Mouse (Mus musculus) midbrain, embryonic 16.5 days (tissue): ENCODE measurements around the gene Mtfp1. TPM values are rescaled to one million over a fixed set of nuclear protein-coding genes. Genes with fewer than 3 reads are reported as not detected.
A peak's percentile ranks its signal among the peaks of the same experiment; 100 is the strongest.

ENCODE experiments used
- ATAC-seq: fragments of 200-750 bp; cut with Nextera tagmentation; 2 replicates; pipeline ENCODE4 v1.8.0; 2017; ENCODE audit warnings: moderate TSS enrichment
- H3K27ac ChIP-seq: fragments of 300-500 bp; sonication (generic); 2 replicates; pipeline ENCODE4 v1.5.1; 2014; ENCODE audit warnings: mild to moderate bottlenecking, low read length, mixed read lengths
- H3K27me3 ChIP-seq: fragments of 300-500 bp; sonication (generic); 2 replicates; pipeline ENCODE4 v1.6.1; 2014; ENCODE audit warnings: low read depth, low read length, mixed read lengths; ENCODE audit not compliant: control insufficient read depth, insufficient read depth
- H3K36me3 ChIP-seq: fragments of 300-500 bp; sonication (generic); 2 replicates; pipeline ENCODE4 v1.6.1; 2014; ENCODE audit warnings: mild to moderate bottlenecking, low read length, moderate library complexity, mixed read lengths; ENCODE audit not compliant: control insufficient read depth, insufficient read depth
- H3K4me1 ChIP-seq: fragments of 300-500 bp; sonication (generic); 2 replicates; pipeline ENCODE4 v1.6.1; 2014; ENCODE audit warnings: mild to moderate bottlenecking, low read length, mixed read lengths; ENCODE audit not compliant: control insufficient read depth, insufficient read depth
- H3K4me2 ChIP-seq: fragments of 300-500 bp; sonication (generic); 2 replicates; pipeline ENCODE4 v1.6.1; 2014; ENCODE audit warnings: mild to moderate bottlenecking, low read length, mixed read lengths
- H3K4me3 ChIP-seq: fragments of 300-500 bp; sonication (generic); 2 replicates; pipeline ENCODE4 v1.5.1; 2014; ENCODE audit warnings: low read depth, mild to moderate bottlenecking, low read length, moderate library complexity, mixed read lengths
- H3K9ac ChIP-seq: fragments of 300-500 bp; sonication (generic); 2 replicates; pipeline ENCODE4 v1.6.1; 2014; ENCODE audit warnings: low read depth, low read length, mixed read lengths
- H3K9me3 ChIP-seq: fragments of 300-500 bp; sonication (generic); replicated peaks from 2 replicates; pipeline ENCODE4 v1.6.1; 2014; ENCODE audit warnings: mild to moderate bottlenecking, low read length, mixed read lengths; ENCODE audit not compliant: control insufficient read depth, poor library complexity, severe bottlenecking
- WGBS: fragments of 180-500 bp; shearing (Covaris S2); extraction: QIAGEN DNeasy Blood & Tissue Kit; methylation state at CpG from one replicate; pipeline ENCODE4 v1.1.7; 2014; 5-methylcytosine and 5-hydroxymethylcytosine counted together
- polyA plus RNA-seq: library from polyadenylated mRNA; unstranded; fragments of >200 nt; fragmentation: Nextera tagmentation; extraction: Ambion mirVana; gene quantifications from 2 replicates; pipeline ENCODE4 v1.2.1, GENCODE M21; 2015

Gene Mtfp1
- polyA plus RNA-seq, 1 experiment from 2014 or later = 14.4 TPM

GRCm38 (mm10) chr11:4078267-4078933 is 16.8 kb downstream of the Mtfp1 start:
- H3K4me1 ChIP-seq = no peaks in the 10 kb centered on the region
- no peaks in the 10 kb centered on the region for H3K36me3 ChIP-seq
- H3K27me3 ChIP-seq = 0 out of 2 replicates have a peak, but pooled peaks cover 3% of the 10 kb centered on the region
- H3K4me3 ChIP-seq = no peak overlapping the region
- no peak overlapping the region for H3K4me2 ChIP-seq
- no peaks in the 10 kb centered on the region for H3K9me3 ChIP-seq
- no peak overlapping the region for H3K9ac ChIP-seq
- ATAC-seq = no peak
- 89% methylated on average over 7 of the region's 7 CpGs for WGBS
- no peak overlapping the region for H3K27ac ChIP-seq

GRCm38 (mm10) chr11:4076633-4077032 is 18.6 kb downstream of the Mtfp1 start:
- H3K27me3 ChIP-seq = 0 out of 2 replicates have a peak, but pooled peaks cover 3% of the 10 kb centered on the region
- no peak overlapping the region for H3K4me3 ChIP-seq
- H3K36me3 ChIP-seq = no peaks in the 10 kb centered on the region
- no peaks in the 10 kb centered on the region for H3K4me1 ChIP-seq
- no peak for ATAC-seq
- 16% methylated on average over 8 of the region's 8 CpGs for WGBS
- no peak overlapping the region for H3K27ac ChIP-seq
- H3K4me2 ChIP-seq = no peak overlapping the region
- no peaks in the 10 kb centered on the region for H3K9me3 ChIP-seq
- H3K9ac ChIP-seq = no peak overlapping the region

- no peaks in the 10 kb centered on the region for H3K36me3 ChIP-seq
- ATAC-seq = peak; percentile 94
- 65% methylated on average over 1 of the region's 1 CpGs for WGBS
- no peaks in the 10 kb centered on the region for H3K27me3 ChIP-seq
- no peaks in the 10 kb centered on the region for H3K4me1 ChIP-seq
- peak overlapping the region; percentile 30; the same call in 1 of the 2 replicates for H3K27ac ChIP-seq
- H3K9me3 ChIP-seq = no peaks in the 10 kb centered on the region
- H3K4me2 ChIP-seq = no peak overlapping the region
- no peak overlapping the region for H3K9ac ChIP-seq
- H3K4me3 ChIP-seq = no peak overlapping the region
These were observed 25.6 kb downstream of the Mtfp1 start for GRCm38 (mm10) chr11:4069664-4070063.

GRCm38 (mm10) chr11:4064627-4065122 is 30.6 kb downstream of the Mtfp1 start, which contains the start of gene Sec14l3:
Gene Sec14l3 (plus strand): TSS chr11:4064841.
- no peak within 1 kb of the TSS for H3K9ac ChIP-seq
- H3K9me3 ChIP-seq = no peaks in the 10 kb centered on the region
- no peak within 1 kb of the TSS for H3K4me2 ChIP-seq
- WGBS = 72% methylated on average over 5 of the region's 5 CpGs
- H3K4me1 ChIP-seq = no peaks in the 10 kb centered on the region
- H3K36me3 ChIP-seq = no peaks in the 10 kb centered on the region
- ATAC-seq = no peak
- H3K27ac ChIP-seq = no peak within 1 kb of the TSS
- H3K4me3 ChIP-seq = no peak within 1 kb of the TSS
- no peaks in the 10 kb centered on the region for H3K27me3 ChIP-seq

GRCm38 (mm10) chr11:4062981-4063380 is 32.3 kb downstream of the Mtfp1 start:
- no peak for ATAC-seq
- H3K4me1 ChIP-seq = no peaks in the 10 kb centered on the region
- no peaks in the 10 kb centered on the region for H3K27me3 ChIP-seq
- H3K36me3 ChIP-seq = no peaks in the 10 kb centered on the region
- H3K4me3 ChIP-seq = no peak overlapping the region
- no peak overlapping the region for H3K4me2 ChIP-seq
- no peaks in the 10 kb centered on the region for H3K9me3 ChIP-seq
- 36% methylated on average over 6 of the region's 6 CpGs for WGBS
- no peak overlapping the region for H3K27ac ChIP-seq
- no peak overlapping the region for H3K9ac ChIP-seq

GRCm38 (mm10) chr11:4062523-4062922 is 32.7 kb downstream of the Mtfp1 start:
- H3K4me2 ChIP-seq = no peak overlapping the region
- no peaks in the 10 kb centered on the region for H3K9me3 ChIP-seq
- ATAC-seq = no peak
- 95% methylated on average over 4 of the region's 4 CpGs for WGBS
- no peaks in the 10 kb centered on the region for H3K27me3 ChIP-seq
- no peaks in the 10 kb centered on the region for H3K4me1 ChIP-seq
- no peaks in the 10 kb centered on the region for H3K36me3 ChIP-seq
- no peak overlapping the region for H3K4me3 ChIP-seq
- H3K27ac ChIP-seq = no peak overlapping the region
- H3K9ac ChIP-seq = no peak overlapping the region

GRCm38 (mm10) chr11:4060866-4061575 is 34.2 kb downstream of the Mtfp1 start:
- Histone ChIP-seq H3K36me3 (no peaks in the 10 kb centered on the region), H3K4me2 (no peak overlapping the region), H3K27me3 (no peaks in the 10 kb centered on the region), H3K4me1 (no peaks in the 10 kb centered on the region), H3K27ac (no peak overlapping the region), H3K9me3 (no peaks in the 10 kb centered on the region), H3K9ac (no peak overlapping the region), H3K4me3 (no peak overlapping the region)
- no peak for ATAC-seq
- 72% methylated on average over 5 of the region's 5 CpGs for WGBS

GRCm38 (mm10) chr11:4053586-4053985 is 41.7 kb downstream of the Mtfp1 start:
- no peak for ATAC-seq
- H3K4me3 ChIP-seq = no peak overlapping the region
- WGBS = 14% methylated on average over 5 of the region's 5 CpGs

GRCm38 (mm10) chr11:4048438-4048837 is 46.8 kb downstream of the Mtfp1 start:
- Histone ChIP-seq H3K4me3 (no peak overlapping the region), H3K36me3 (no peaks in the 10 kb centered on the region), H3K9me3 (no peaks in the 10 kb centered on the region), H3K4me1 (no peaks in the 10 kb centered on the region), H3K27me3 (no peaks in the 10 kb centered on the region), H3K4me2 (no peak overlapping the region), H3K27ac (no peak overlapping the region), H3K9ac (no peak overlapping the region)
- no peak for ATAC-seq
- WGBS = 74% methylated on average over 6 of the region's 6 CpGs

More at GRCm38 (mm10) chr11:4053586-4053985, 41.7 kb downstream of the Mtfp1 start:
- H3K9ac ChIP-seq = no peak overlapping the region
- H3K4me2 ChIP-seq = no peak overlapping the region
- no peaks in the 10 kb centered on the region for H3K36me3 ChIP-seq
- H3K9me3 ChIP-seq = no peaks in the 10 kb centered on the region
- H3K4me1 ChIP-seq = no peaks in the 10 kb centered on the region
- no peak overlapping the region for H3K27ac ChIP-seq
- H3K27me3 ChIP-seq = no peaks in the 10 kb centered on the region
